Mouse (Mus musculus) lung, embryonic 14.5 days (tissue): ENCODE data around the gene Tom1l2. TPM values are rescaled to one million over a fixed set of nuclear protein-coding genes. Genes with fewer than 3 reads are reported as not detected.

Source experiments
- ATAC-seq: fragments of 200-750 bp; cut with Nextera tagmentation; 2 replicates; pipeline ENCODE4 v1.8.0; 2017; ENCODE audit warnings: mild to moderate bottlenecking, moderate TSS enrichment, moderate library complexity; ENCODE audit not compliant: insufficient read depth
- DNase-seq: peaks from one replicate; pipeline ENCODE4 v3.0.0-alpha.2; 2015
- H3K27ac ChIP-seq: fragments of 300-500 bp; sonication (generic); 2 replicates; pipeline ENCODE4 v1.5.1; 2014; ENCODE audit warnings: low read depth, mild to moderate bottlenecking, moderate library complexity
- H3K27me3 ChIP-seq: fragments of 300-500 bp; sonication (generic); 2 replicates; pipeline ENCODE4 v1.6.1; 2014; ENCODE audit warnings: low read length, control low read depth; ENCODE audit not compliant: insufficient read depth
- H3K36me3 ChIP-seq: fragments of 300-500 bp; sonication (generic); 2 replicates; pipeline ENCODE4 v1.6.1; 2014; ENCODE audit warnings: control low read depth; ENCODE audit not compliant: insufficient read depth
- H3K4me1 ChIP-seq: fragments of 300-500 bp; sonication (generic); 2 replicates; pipeline ENCODE4 v1.6.1; 2014; ENCODE audit warnings: antibody characterized with exemption, control low read depth; ENCODE audit not compliant: insufficient read depth
- H3K4me2 ChIP-seq: fragments of 300-500 bp; sonication (generic); 2 replicates; pipeline ENCODE4 v1.6.1; 2014; ENCODE audit warnings: mild to moderate bottlenecking
- H3K4me3 ChIP-seq: fragments of 300-500 bp; sonication (generic); 2 replicates; pipeline ENCODE4 v1.5.1; 2014; ENCODE audit warnings: low read depth, low read length
- H3K9ac ChIP-seq: fragments of 300-500 bp; sonication (generic); 2 replicates; pipeline ENCODE4 v1.6.1; 2014
- H3K9me3 ChIP-seq: fragments of 300-500 bp; sonication (generic); 2 replicates; pipeline ENCODE4 v1.6.1; 2016; ENCODE audit warnings: low read depth, low read length, control low read depth
- CTCF ChIP-seq: IDR thresholded peaks from 2 replicates; pipeline ENCODE4 v1.5.1; 2016; ENCODE audit warnings: antibody characterized with exemption, low read depth
- WGBS: fragments of 180-500 bp; shearing (Covaris S2); extraction: QIAGEN DNeasy Blood & Tissue Kit; methylation state at CpG from one replicate; pipeline ENCODE4 v1.1.7; 2014; 5-methylcytosine and 5-hydroxymethylcytosine counted together
- polyA plus RNA-seq: library from polyadenylated mRNA; unstranded; fragments of >200 nt; fragmentation: Nextera tagmentation; extraction: Ambion mirVana; gene quantifications from 2 replicates; pipeline ENCODE4 v1.2.1, GENCODE M21; 2014

The Tom1l2 gene
- polyA plus RNA-seq, 1 experiment from 2014 or later: 20.6 TPM

DNA sequence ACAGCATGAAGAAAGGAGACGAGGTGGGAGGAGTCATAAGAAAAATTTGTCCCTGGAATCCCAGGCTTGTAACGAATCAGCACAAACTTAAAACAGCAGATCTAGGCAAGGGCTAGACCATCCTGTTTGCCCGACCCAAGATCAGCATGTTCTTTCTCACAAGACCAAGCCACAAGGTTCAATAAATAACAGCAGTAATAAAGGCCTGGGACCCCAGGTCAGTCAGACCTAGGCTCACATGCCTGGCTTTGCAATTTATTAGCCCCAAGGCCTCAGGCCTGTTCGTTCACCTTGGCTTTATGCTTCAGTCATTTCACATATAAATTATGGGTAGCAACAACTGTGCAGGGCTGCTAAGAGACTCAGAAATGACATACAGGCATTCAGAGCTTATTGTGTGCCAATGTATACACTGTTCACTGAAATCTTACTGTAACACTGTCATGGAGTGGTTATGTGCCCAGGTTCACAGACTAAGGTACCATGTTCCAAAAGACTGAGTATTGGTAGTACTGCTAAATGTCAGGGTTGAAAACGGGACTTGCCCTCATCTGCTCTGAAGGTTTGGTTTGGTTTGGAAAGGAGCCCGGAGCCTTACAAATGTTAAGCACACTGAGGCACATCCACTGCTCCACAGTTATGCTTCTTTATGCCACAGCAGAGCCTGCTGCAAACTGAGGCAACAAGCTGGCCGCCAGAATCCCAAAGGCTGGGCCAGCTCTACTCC is 35.2 kb downstream of the Tom1l2 start:
- Histone ChIP-seq H3K4me3 (no peak overlapping the region), H3K4me2 (no peak overlapping the region), H3K27me3 (no peaks in the 10 kb centered on the region), H3K27ac (no peak overlapping the region), H3K9ac (no peak overlapping the region), H3K36me3 (no peaks in the 10 kb centered on the region), H3K4me1 (peaks cover 28% of the 10 kb centered on the region), H3K9me3 (no peaks in the 10 kb centered on the region)
- DNase-seq (no peak), ATAC-seq (no peak)
- no peak for TF ChIP-seq CTCF
- 70% methylated on average over 7 of the region's 7 CpGs for WGBS

DNA sequence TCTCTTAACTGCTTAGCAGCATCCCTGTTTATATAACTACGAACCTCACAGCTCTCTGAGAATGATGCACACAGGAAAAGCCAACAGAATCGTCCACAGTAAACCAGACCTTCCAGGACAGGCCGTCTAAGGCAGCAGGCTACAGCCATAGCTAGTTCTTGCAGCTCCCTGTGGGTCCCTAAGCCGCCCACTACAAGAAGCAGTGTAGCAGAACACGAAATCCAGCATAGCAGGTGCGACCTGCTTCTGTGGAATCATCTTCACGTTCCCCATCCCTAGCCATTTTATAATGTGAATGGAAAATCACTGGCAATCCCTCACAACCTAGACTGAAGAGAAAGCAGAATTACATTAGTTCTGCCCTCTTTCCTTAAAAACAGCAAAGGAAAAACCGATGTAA is 35.8 kb downstream of the Tom1l2 start:
- no peak overlapping the region for H3K27ac ChIP-seq
- H3K9me3 ChIP-seq: no peaks in the 10 kb centered on the region
- H3K9ac ChIP-seq: no peak overlapping the region
- ATAC-seq (no peak), DNase-seq (no peak)
- no peaks in the 10 kb centered on the region for H3K27me3 ChIP-seq
- H3K4me1 ChIP-seq: peaks cover 34% of the 10 kb centered on the region
- 69% methylated on average over 8 of the region's 8 CpGs for WGBS
- H3K4me2 ChIP-seq: no peak overlapping the region
- TF ChIP-seq CTCF: no peak
- no peak overlapping the region for H3K4me3 ChIP-seq
- no peaks in the 10 kb centered on the region for H3K36me3 ChIP-seq

- no peaks in the 10 kb centered on the region for H3K36me3 ChIP-seq
- peaks cover 40% of the 10 kb centered on the region for H3K4me1 ChIP-seq
- 0 out of 2 replicates have a peak overlapping the region, but pooled peaks have one; percentile 9 for H3K27ac ChIP-seq
- H3K27me3 ChIP-seq: no peaks in the 10 kb centered on the region
- H3K4me2 ChIP-seq: no peak overlapping the region
- H3K9me3 ChIP-seq: no peaks in the 10 kb centered on the region
- ATAC-seq: no peak
- no peak overlapping the region for H3K9ac ChIP-seq
- peak; percentile 67 for DNase-seq
- no peak for TF ChIP-seq CTCF
- 34% methylated on average over 7 of the region's 7 CpGs for WGBS
- H3K4me3 ChIP-seq: no peak overlapping the region
Observed at GRCm38 (mm10) chr11:60316250-60316649, 36.5 kb downstream of the Tom1l2 start.

GRCm38 (mm10) chr11:60311025-60311854 is 41.5 kb downstream of the Tom1l2 start:
- DNase-seq (peak; percentile 93), ATAC-seq (peak; percentile 68)
- TF ChIP-seq CTCF: no peak; the same call in 1 of the 2 replicates
- Histone ChIP-seq H3K27ac (peak overlapping the region; percentile 90), H3K36me3 (no peaks in the 10 kb centered on the region), H3K9ac (peak overlapping the region; percentile 27; the same call in 1 of the 2 replicates), H3K27me3 (no peaks in the 10 kb centered on the region), H3K4me3 (no peak overlapping the region), H3K4me2 (peak overlapping the region; percentile 32), H3K4me1 (peaks cover 42% of the 10 kb centered on the region), H3K9me3 (no peaks in the 10 kb centered on the region)
- WGBS: 4% methylated on average over 8 of the region's 8 CpGs

DNA sequence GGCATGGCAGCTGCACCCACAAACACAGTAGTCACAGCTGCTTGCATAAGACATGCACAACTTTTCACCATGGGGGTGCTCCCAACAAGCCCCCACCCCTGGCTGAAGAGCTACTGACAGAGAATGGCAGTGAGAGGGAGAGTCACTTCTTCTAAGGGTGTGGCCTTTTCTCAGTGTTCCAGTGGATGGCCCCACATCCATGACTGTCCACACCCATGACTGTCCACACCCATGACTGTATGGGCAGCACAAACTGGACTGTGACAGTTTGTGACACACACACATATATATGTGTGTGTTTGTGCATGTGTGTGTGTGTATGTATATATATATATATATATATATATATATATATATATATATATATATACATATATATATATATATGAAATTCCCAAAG is 42.8 kb downstream of the Tom1l2 start:
- no peak overlapping the region for H3K4me3 ChIP-seq
- H3K9ac ChIP-seq: no peak overlapping the region
- H3K27me3 ChIP-seq: no peaks in the 10 kb centered on the region
- TF ChIP-seq CTCF: no peak
- ATAC-seq (no peak), DNase-seq (no peak)
- peaks cover 39% of the 10 kb centered on the region for H3K4me1 ChIP-seq
- H3K36me3 ChIP-seq: no peaks in the 10 kb centered on the region
- peak overlapping the region; percentile 38 for H3K27ac ChIP-seq
- no peak overlapping the region for H3K4me2 ChIP-seq
- H3K9me3 ChIP-seq: no peaks in the 10 kb centered on the region

GRCm38 (mm10) chr11:60308506-60309116 is 44.1 kb downstream of the Tom1l2 start:
- H3K9me3 ChIP-seq: no peaks in the 10 kb centered on the region
- no peak overlapping the region for H3K4me3 ChIP-seq
- H3K9ac ChIP-seq: no peak overlapping the region
- ATAC-seq: peak; percentile 78
- no peak overlapping the region; the same call in 1 of the 2 replicates for H3K4me2 ChIP-seq
- no peak for TF ChIP-seq CTCF
- peaks cover 39% of the 10 kb centered on the region for H3K4me1 ChIP-seq
- peak overlapping the region; percentile 88 for H3K27ac ChIP-seq
- H3K27me3 ChIP-seq: no peaks in the 10 kb centered on the region
- no peaks in the 10 kb centered on the region for H3K36me3 ChIP-seq
- peak; percentile 87 for DNase-seq
- WGBS: 42% methylated on average over 12 of the region's 12 CpGs

GRCm38 (mm10) chr11:60308061-60308460 is 44.6 kb downstream of the Tom1l2 start:
- Histone ChIP-seq H3K9me3 (no peaks in the 10 kb centered on the region), H3K27ac (peak overlapping the region; percentile 88), H3K4me2 (no peak overlapping the region; the same call in 1 of the 2 replicates), H3K4me3 (no peak overlapping the region), H3K4me1 (peaks cover 39% of the 10 kb centered on the region), H3K27me3 (no peaks in the 10 kb centered on the region), H3K36me3 (no peaks in the 10 kb centered on the region), H3K9ac (no peak overlapping the region)
- WGBS: 45% methylated on average over 2 of the region's 2 CpGs
- no peak for TF ChIP-seq CTCF
- ATAC-seq (no peak), DNase-seq (no peak)
